Mouse (Mus musculus): ENCODE measurements around the gene 1110051M20Rik. TPM values are rescaled to one million over a fixed set of nuclear protein-coding genes. Genes with fewer than 3 reads are reported as not detected.

Gene 1110051M20Rik
- polyA plus RNA-seq, 1 experiment from 2014 or later, result 69.4 TPM

DNA sequence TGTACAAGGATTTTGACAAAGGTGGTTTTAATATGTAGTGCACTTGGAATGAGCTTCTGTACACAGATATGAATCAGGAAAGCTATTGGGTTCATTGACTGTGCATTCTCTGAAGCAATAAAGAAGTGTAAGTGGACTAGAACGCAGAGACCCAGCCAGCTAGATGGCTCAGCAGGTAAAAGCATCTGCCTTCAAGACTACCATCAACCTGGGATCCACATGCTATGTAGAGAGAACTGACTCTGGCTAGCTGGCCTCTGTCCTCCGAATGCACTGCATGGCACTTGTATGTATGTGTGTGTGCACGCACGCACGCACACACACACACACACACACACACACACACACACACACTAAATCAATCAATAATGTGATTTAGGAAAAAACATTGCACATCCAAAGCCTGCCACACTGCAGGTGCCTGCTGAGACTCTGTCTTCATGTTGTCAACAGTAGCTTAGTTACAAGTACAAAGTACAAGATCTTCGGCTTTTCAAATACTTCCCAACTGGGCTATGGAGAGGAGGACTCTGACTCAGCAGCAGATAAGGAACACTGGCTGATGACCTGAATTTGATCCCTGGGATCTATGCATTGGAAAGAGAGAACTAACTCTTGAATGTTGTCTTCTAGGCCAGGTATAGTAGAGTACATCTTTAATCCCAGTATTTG lies 57.1 kb downstream of the 1110051M20Rik start:
- Histone ChIP-seq H3K9ac (ENCODE audit: low read length) (no peak overlapping the region), H3K4me3 (ENCODE audit: low read length) (no peak overlapping the region), H3K27ac (ENCODE audit: low read length) (no peak overlapping the region), H3K4me1 (replicated peaks; ENCODE audit: control insufficient read depth, insufficient read depth, low read length) (no peaks in the 10 kb centered on the region), H3K27me3 (ENCODE audit: control insufficient read depth, insufficient read depth, low read depth, low read length) (no peaks in the 10 kb centered on the region), H3K4me2 (ENCODE audit: low read depth, low read length) (no peak overlapping the region), H3K9me3 (ENCODE audit: control insufficient read depth, low read length) (no peaks in the 10 kb centered on the region), H3K36me3 (ENCODE audit: control insufficient read depth, insufficient read depth, low read length) (no peaks in the 10 kb centered on the region)
- no peak for ATAC-seq (ENCODE audit: low read depth)
- WGBS, result 88% methylated on average over 6 of the region's 6 CpGs

GRCm38 (mm10) chr2:91386547-91387286 lies 57.8 kb downstream of the 1110051M20Rik start:
- Histone ChIP-seq H3K27ac (ENCODE audit: low read length) (peak overlapping the region; percentile 10; the same call in 1 of the 2 replicates), H3K36me3 (ENCODE audit: control insufficient read depth, insufficient read depth, low read length) (no peaks in the 10 kb centered on the region), H3K4me3 (ENCODE audit: low read length) (no peak overlapping the region), H3K9ac (ENCODE audit: low read length) (no peak overlapping the region), H3K4me2 (ENCODE audit: low read depth, low read length) (no peak overlapping the region), H3K4me1 (replicated peaks; ENCODE audit: control insufficient read depth, insufficient read depth, low read length) (no peaks in the 10 kb centered on the region), H3K9me3 (ENCODE audit: control insufficient read depth, low read length) (no peaks in the 10 kb centered on the region), H3K27me3 (ENCODE audit: control insufficient read depth, insufficient read depth, low read depth, low read length) (no peaks in the 10 kb centered on the region)
- WGBS, result 60% methylated on average over 5 of the region's 5 CpGs
- ATAC-seq (ENCODE audit: low read depth), result no peak

DNA sequence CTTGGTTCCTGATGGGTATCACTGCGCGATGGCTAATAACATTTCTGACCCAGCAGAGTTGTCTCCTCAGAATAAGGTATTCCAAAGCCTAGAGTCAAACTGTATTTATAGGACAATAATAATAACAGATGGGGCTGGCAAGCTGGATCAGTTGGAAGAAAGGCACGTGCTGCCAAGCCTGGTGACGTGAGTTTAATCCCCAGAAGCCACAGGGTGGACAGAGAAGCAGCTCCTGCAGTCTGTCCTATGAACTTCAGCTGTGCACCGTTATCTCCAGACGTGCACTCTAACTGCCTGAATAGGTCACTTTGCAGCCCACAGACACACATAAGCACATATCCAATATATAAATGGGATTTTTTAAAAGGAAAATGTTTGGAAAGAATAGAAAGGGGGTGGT lies 61.2 kb downstream of the 1110051M20Rik start:
- Histone ChIP-seq H3K9ac (ENCODE audit: low read length) (no peak overlapping the region), H3K4me3 (ENCODE audit: low read length) (no peak overlapping the region), H3K9me3 (ENCODE audit: control insufficient read depth, low read length) (no peaks in the 10 kb centered on the region), H3K4me1 (replicated peaks; ENCODE audit: control insufficient read depth, insufficient read depth, low read length) (no peaks in the 10 kb centered on the region), H3K4me2 (ENCODE audit: low read depth, low read length) (no peak overlapping the region), H3K27ac (ENCODE audit: low read length) (no peak overlapping the region), H3K27me3 (ENCODE audit: control insufficient read depth, insufficient read depth, low read depth, low read length) (no peaks in the 10 kb centered on the region), H3K36me3 (ENCODE audit: control insufficient read depth, insufficient read depth, low read length) (no peaks in the 10 kb centered on the region)
- WGBS, result 84% methylated on average over 6 of the region's 6 CpGs
- ATAC-seq (ENCODE audit: low read depth), result no peak

DNA sequence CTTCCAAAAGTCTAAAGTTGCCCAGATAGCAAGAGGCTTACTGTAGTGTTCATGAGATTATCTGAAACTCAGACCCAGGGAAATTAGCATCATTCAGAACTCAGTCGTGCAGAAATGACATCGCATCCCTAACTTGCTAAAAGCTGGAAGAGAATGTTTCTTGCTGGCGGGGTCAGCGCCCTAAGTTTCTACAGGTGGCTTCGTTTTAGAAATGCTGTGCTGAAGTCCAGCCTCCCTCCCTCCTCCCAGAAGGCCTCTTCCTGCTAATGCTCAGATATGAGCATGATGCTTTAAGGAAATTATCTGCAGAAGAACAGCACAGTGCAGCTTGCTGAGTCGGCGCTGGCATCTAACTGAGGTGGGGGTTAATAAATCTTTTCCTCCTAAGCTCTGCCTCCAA lies 67.5 kb downstream of the 1110051M20Rik start:
- peaks cover 6% of the 10 kb centered on the region for H3K4me1 ChIP-seq (replicated peaks; ENCODE audit: control insufficient read depth, insufficient read depth, low read length)
- WGBS, result 45% methylated on average over 7 of the region's 7 CpGs
- H3K4me3 ChIP-seq (ENCODE audit: low read length), result no peak overlapping the region
- no peak overlapping the region for H3K4me2 ChIP-seq (ENCODE audit: low read depth, low read length)
- no peaks in the 10 kb centered on the region for H3K9me3 ChIP-seq (ENCODE audit: control insufficient read depth, low read length)
- H3K36me3 ChIP-seq (ENCODE audit: control insufficient read depth, insufficient read depth, low read length), result no peaks in the 10 kb centered on the region
- no peak overlapping the region for H3K9ac ChIP-seq (ENCODE audit: low read length)
- H3K27me3 ChIP-seq (ENCODE audit: control insufficient read depth, insufficient read depth, low read depth, low read length), result no peaks in the 10 kb centered on the region
- H3K27ac ChIP-seq (ENCODE audit: low read length), result no peak overlapping the region
- ATAC-seq (ENCODE audit: low read depth), result 0 out of 2 replicates have a peak, but pooled peaks have one; percentile 26

GRCm38 (mm10) chr2:91370314-91370713 lies 74.2 kb downstream of the 1110051M20Rik start:
- H3K9ac ChIP-seq (ENCODE audit: low read length), result no peak overlapping the region
- ATAC-seq (ENCODE audit: low read depth), result no peak
- H3K27me3 ChIP-seq (ENCODE audit: control insufficient read depth, insufficient read depth, low read depth, low read length), result no peaks in the 10 kb centered on the region
- H3K27ac ChIP-seq (ENCODE audit: low read length), result no peak overlapping the region
- H3K4me1 ChIP-seq (replicated peaks; ENCODE audit: control insufficient read depth, insufficient read depth, low read length), result no peaks in the 10 kb centered on the region
- no peak overlapping the region for H3K4me2 ChIP-seq (ENCODE audit: low read depth, low read length)
- 75% methylated on average over 2 of the region's 2 CpGs for WGBS
- H3K4me3 ChIP-seq (ENCODE audit: low read length), result no peak overlapping the region
- H3K36me3 ChIP-seq (ENCODE audit: control insufficient read depth, insufficient read depth, low read length), result peaks cover 4% of the 10 kb centered on the region; the same call in 1 of the 2 replicates
- H3K9me3 ChIP-seq (ENCODE audit: control insufficient read depth, low read length), result peaks cover 3% of the 10 kb centered on the region; the same call in 1 of the 2 replicates

DNA sequence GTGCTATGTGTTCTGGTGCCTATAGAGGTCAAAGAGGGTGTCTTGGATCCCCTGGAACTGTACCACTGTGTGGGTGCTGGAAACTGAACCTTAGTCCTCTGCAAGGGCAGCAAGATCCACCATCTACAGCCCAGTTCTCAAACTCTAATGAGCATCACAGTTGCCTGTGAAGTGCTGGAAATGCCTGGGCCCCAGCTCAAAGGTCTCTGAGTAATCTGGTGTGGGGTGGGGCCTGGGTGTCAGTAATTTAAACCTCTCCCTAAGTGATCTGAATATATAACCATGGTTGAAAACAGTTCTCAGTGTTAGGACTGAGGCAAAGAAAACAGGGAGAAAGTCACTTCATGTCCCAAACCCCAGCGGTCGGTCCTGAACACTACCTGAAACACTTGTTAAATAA lies 81.2 kb downstream of the 1110051M20Rik start:
- peaks cover 3% of the 10 kb centered on the region; the same call in 1 of the 2 replicates for H3K9me3 ChIP-seq (ENCODE audit: control insufficient read depth, low read length)
- no peak overlapping the region for H3K4me3 ChIP-seq (ENCODE audit: low read length)
- WGBS, result 94% methylated on average over 2 of the region's 2 CpGs
- H3K36me3 ChIP-seq (ENCODE audit: control insufficient read depth, insufficient read depth, low read length), result peaks cover 4% of the 10 kb centered on the region; the same call in 1 of the 2 replicates
- H3K27me3 ChIP-seq (ENCODE audit: control insufficient read depth, insufficient read depth, low read depth, low read length), result no peaks in the 10 kb centered on the region
- no peak overlapping the region for H3K27ac ChIP-seq (ENCODE audit: low read length)
- peaks cover 16% of the 10 kb centered on the region for H3K4me1 ChIP-seq (replicated peaks; ENCODE audit: control insufficient read depth, insufficient read depth, low read length)
- no peak overlapping the region for H3K4me2 ChIP-seq (ENCODE audit: low read depth, low read length)
- no peak for ATAC-seq (ENCODE audit: low read depth)
- H3K9ac ChIP-seq (ENCODE audit: low read length), result no peak overlapping the region

GRCm38 (mm10) chr2:91361068-91361528 lies 83.4 kb downstream of the 1110051M20Rik start:
- Histone ChIP-seq H3K4me1 (replicated peaks; ENCODE audit: control insufficient read depth, insufficient read depth, low read length) (peaks cover 16% of the 10 kb centered on the region), H3K9ac (ENCODE audit: low read length) (peak overlapping the region; percentile 57), H3K36me3 (ENCODE audit: control insufficient read depth, insufficient read depth, low read length) (no peaks in the 10 kb centered on the region), H3K9me3 (ENCODE audit: control insufficient read depth, low read length) (no peaks in the 10 kb centered on the region), H3K27me3 (ENCODE audit: control insufficient read depth, insufficient read depth, low read depth, low read length) (no peaks in the 10 kb centered on the region), H3K4me3 (ENCODE audit: low read length) (no peak overlapping the region), H3K27ac (ENCODE audit: low read length) (peak overlapping the region; percentile 82), H3K4me2 (ENCODE audit: low read depth, low read length) (peak overlapping the region; percentile 32; the same call in 1 of the 2 replicates)
- peak; percentile 84 for ATAC-seq (ENCODE audit: low read depth)
- 8% methylated on average over 4 of the region's 4 CpGs for WGBS

- H3K27ac ChIP-seq (ENCODE audit: low read length), result no peak overlapping the region
- WGBS, result 72% methylated on average over 3 of the region's 3 CpGs
Measured at GRCm38 (mm10) chr2:91355767-91356166, 88.7 kb downstream of the 1110051M20Rik start.

GRCm38 (mm10) chr2:91354727-91355403 lies 89.6 kb downstream of the 1110051M20Rik start:
- Histone ChIP-seq H3K4me3 (ENCODE audit: low read length) (no peak overlapping the region), H3K9ac (ENCODE audit: low read length) (no peak overlapping the region), H3K27ac (ENCODE audit: low read length) (peak overlapping the region; percentile 85), H3K9me3 (ENCODE audit: control insufficient read depth, low read length) (no peaks in the 10 kb centered on the region), H3K4me1 (replicated peaks; ENCODE audit: control insufficient read depth, insufficient read depth, low read length) (peaks cover 15% of the 10 kb centered on the region), H3K36me3 (ENCODE audit: control insufficient read depth, insufficient read depth, low read length) (no peaks in the 10 kb centered on the region), H3K4me2 (ENCODE audit: low read depth, low read length) (no peak overlapping the region), H3K27me3 (ENCODE audit: control insufficient read depth, insufficient read depth, low read depth, low read length) (no peaks in the 10 kb centered on the region)
- peak; percentile 15; the same call in 1 of the 2 replicates for ATAC-seq (ENCODE audit: low read depth)
- 28% methylated on average over 6 of the region's 6 CpGs for WGBS

More at GRCm38 (mm10) chr2:91355767-91356166, 88.7 kb downstream of the 1110051M20Rik start:
- H3K4me1 ChIP-seq (replicated peaks; ENCODE audit: control insufficient read depth, insufficient read depth, low read length), result peaks cover 18% of the 10 kb centered on the region
- no peaks in the 10 kb centered on the region for H3K36me3 ChIP-seq (ENCODE audit: control insufficient read depth, insufficient read depth, low read length)
- no peak overlapping the region for H3K9ac ChIP-seq (ENCODE audit: low read length)
- ATAC-seq (ENCODE audit: low read depth), result peak; percentile 90
- no peaks in the 10 kb centered on the region for H3K9me3 ChIP-seq (ENCODE audit: control insufficient read depth, low read length)
- no peaks in the 10 kb centered on the region for H3K27me3 ChIP-seq (ENCODE audit: control insufficient read depth, insufficient read depth, low read depth, low read length)
- no peak overlapping the region for H3K4me3 ChIP-seq (ENCODE audit: low read length)
- no peak overlapping the region for H3K4me2 ChIP-seq (ENCODE audit: low read depth, low read length)
